Mouse (Mus musculus) myocyte (in vitro differentiated cells): ENCODE results near the gene Chpf2.

Experiments used
- E2F4 ChIP-seq: IDR thresholded peaks from one replicate; pipeline ENCODE4 v1.6.1; 2011; ENCODE audit warnings: mild to moderate bottlenecking, control low read depth, moderate library complexity; ENCODE audit not compliant: insufficient read depth
- MYOD1 ChIP-seq, 3 experiments: IDR thresholded peaks; one replicate each; pipeline ENCODE4 v1.6.1; 2011; ENCODE audit warnings: control low read depth in 2 of 3, low read depth in 2 of 3, mild to moderate bottlenecking in 2 of 3, moderate library complexity in 1 of 3; ENCODE audit not compliant: insufficient read length in 2 of 3, control insufficient read depth in 1 of 3
- POLR2A ChIP-seq: IDR thresholded peaks from one replicate; pipeline ENCODE4 v1.6.1; 2011; ENCODE audit warnings: low read depth, mild to moderate bottlenecking, control low read depth, moderate library complexity; ENCODE audit not compliant: insufficient read length
- USF1 ChIP-seq: IDR thresholded peaks from one replicate; pipeline ENCODE4 v1.6.1; 2011; ENCODE audit warnings: low read depth, mild to moderate bottlenecking, control low read depth, moderate library complexity

GRCm38 (mm10) chr5:24600236-24600635, 13.7 kb downstream of the Chpf2 start:
- TF ChIP-seq POLR2A = peak; percentile 65
- peak; percentile 100 for TF ChIP-seq MYOD1 (IDR thresholded peaks at IDR 0.05; ENCODE audit: control insufficient read depth in 1 of 3, insufficient read length in 2 of 3, low read depth in 2 of 3)
- TF ChIP-seq E2F4 = no peak
- TF ChIP-seq USF1 = no peak
